Mouse (Mus musculus): ENCODE measurements around the gene Gm47995. TPM values are rescaled to one million over a fixed set of nuclear protein-coding genes. Genes with fewer than 3 reads are reported as not detected.

The Gm47995 gene
- total and polyA plus RNA-seq, 3 experiments, result not detected

DNA sequence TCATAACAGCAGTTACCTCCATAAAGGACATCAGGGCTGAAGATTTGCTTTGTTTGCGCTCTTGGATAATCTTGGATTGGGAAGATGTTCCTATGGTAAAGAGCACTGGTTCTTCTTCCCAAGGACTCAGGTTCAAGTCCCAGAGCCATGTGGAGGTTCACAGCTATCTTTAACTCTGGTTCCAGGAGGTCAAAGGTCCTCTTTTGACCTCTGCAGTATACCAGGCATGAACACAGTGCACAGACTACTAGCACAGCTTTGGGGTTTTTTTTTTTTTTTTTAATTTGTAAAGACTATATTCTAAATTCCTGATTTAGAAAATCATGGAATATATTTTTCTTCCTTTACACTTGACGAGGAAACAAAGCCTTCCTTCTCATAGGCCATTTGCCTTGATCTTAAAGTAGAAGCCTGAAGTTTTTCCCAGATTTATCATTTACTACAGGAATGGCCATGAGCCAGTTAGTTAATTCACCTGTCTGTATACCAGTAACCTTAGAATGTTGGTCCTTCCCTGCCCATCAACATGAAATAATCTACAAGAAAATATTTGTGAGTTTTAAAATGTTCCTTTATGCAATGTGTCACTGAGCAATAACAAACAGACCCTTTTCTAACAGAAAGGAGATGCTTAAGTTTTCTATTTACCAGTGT is 39.3 kb upstream of the Gm47995 start:
- dilution Hi-C loops (cut with MboI; ENCODE audit: extremely low pct_ligation_motif_present, extremely low pct_unique_long_range_greater_than_20kb, low sequenced_read_pairs) (no loop called here), in situ Hi-C loops (cut with MboI; ENCODE audit: low pct_ligation_motif_present, low pct_unique_long_range_greater_than_20kb, low sequenced_read_pairs) (no loop called here)
- H3K9me3 ChIP-seq (replicated peaks; ENCODE audit: low read length), result no peaks in the 10 kb centered on the region
- no peak for TF ChIP-seq ZMIZ1 (IDR thresholded peaks at IDR 0.05; ENCODE audit: low read depth, low read length)
- TF ChIP-seq ELF1 (IDR thresholded peaks at IDR 0.05; ENCODE audit: low read depth, low read length), result no peak
- TF ChIP-seq POLR2A (IDR thresholded peaks at IDR 0.05; ENCODE audit: low read depth, low read length), result no peak
- TF ChIP-seq SMC3 (IDR thresholded peaks at IDR 0.05; ENCODE audit: low read depth, low read length), result no peak
- TF ChIP-seq MXI1 (IDR thresholded peaks at IDR 0.05; ENCODE audit: low read depth, low read length), result no peak
- TF ChIP-seq EP300 (IDR thresholded peaks at IDR 0.05; ENCODE audit: low read length), result no peak
- TF ChIP-seq RCOR1 (conservative IDR thresholded peaks at IDR 0.05; ENCODE audit: low read depth, low read length), result no peak
- H3K27ac ChIP-seq (ENCODE audit: insufficient read depth, low read depth), result no peak overlapping the region
- no peak overlapping the region for H3K9ac ChIP-seq (ENCODE audit: insufficient read depth, low read depth)
- no peaks in the 10 kb centered on the region for H3K4me1 ChIP-seq (ENCODE audit: control insufficient read depth in 1 of 2, insufficient read depth in 2 of 2)
- H3K4me3 ChIP-seq (replicated peaks in 1 of 3; ENCODE audit: low read depth in 2 of 3, low read length in 2 of 3, poor library complexity in 1 of 3), result no peak overlapping the region
- no peak for DNase-seq (ENCODE audit: extremely low read depth)
- no peaks in the 10 kb centered on the region for H3K36me3 ChIP-seq (replicated peaks in 1 of 2; ENCODE audit: control insufficient read depth in 1 of 2, insufficient read depth in 1 of 2, low read length in 1 of 2)
- no peak overlapping the region for H3K4me2 ChIP-seq (ENCODE audit: insufficient read depth, low read depth, poor library complexity, severe bottlenecking)
- no peaks in the 10 kb centered on the region for H3K79me2 ChIP-seq (replicated peaks; ENCODE audit: control insufficient read depth, extremely low read depth, insufficient read depth, poor library complexity, severe bottlenecking)
- no peaks in the 10 kb centered on the region for H3K27me3 ChIP-seq (replicated peaks)

GRCm38 (mm10) chr1:151166031-151166430 is 32.2 kb upstream of the Gm47995 start:
- DNase-seq (ENCODE audit: extremely low read depth), result no peak

GRCm38 (mm10) chr1:151167297-151168047 is 30.8 kb upstream of the Gm47995 start:
- Histone ChIP-seq H3K27me3 (replicated peaks) (no peaks in the 10 kb centered on the region), H3K27ac (ENCODE audit: insufficient read depth, low read depth) (no peak overlapping the region), H3K4me3 (replicated peaks in 1 of 3; ENCODE audit: low read depth in 2 of 3, low read length in 2 of 3, poor library complexity in 1 of 3) (no peak overlapping the region), H3K9me3 (replicated peaks; ENCODE audit: low read length) (no peaks in the 10 kb centered on the region), H3K36me3 (replicated peaks in 1 of 2; ENCODE audit: control insufficient read depth in 1 of 2, insufficient read depth in 1 of 2, low read length in 1 of 2) (no peaks in the 10 kb centered on the region), H3K4me1 (ENCODE audit: control insufficient read depth in 1 of 2, insufficient read depth in 2 of 2) (no peaks in the 10 kb centered on the region; a peak in 2 of 4 replicates), H3K4me2 (ENCODE audit: insufficient read depth, low read depth, poor library complexity, severe bottlenecking) (no peak overlapping the region), H3K9ac (ENCODE audit: insufficient read depth, low read depth) (no peak overlapping the region), H3K79me2 (replicated peaks; ENCODE audit: control insufficient read depth, extremely low read depth, insufficient read depth, poor library complexity, severe bottlenecking) (no peaks in the 10 kb centered on the region)
- TF ChIP-seq HCFC1 (IDR thresholded peaks at IDR 0.05; ENCODE audit: low read depth, low read length), result no peak
- dilution Hi-C loops (cut with MboI; ENCODE audit: extremely low pct_ligation_motif_present, extremely low pct_unique_long_range_greater_than_20kb, low sequenced_read_pairs) (no loop called here), in situ Hi-C loops (cut with MboI; ENCODE audit: low pct_ligation_motif_present, low pct_unique_long_range_greater_than_20kb, low sequenced_read_pairs) (no loop called here)
- no peak for DNase-seq (ENCODE audit: extremely low read depth)

More at GRCm38 (mm10) chr1:151166031-151166430, 32.2 kb upstream of the Gm47995 start:
- H3K9ac ChIP-seq (ENCODE audit: insufficient read depth, low read depth), result no peak overlapping the region
- no peaks in the 10 kb centered on the region for H3K9me3 ChIP-seq (replicated peaks; ENCODE audit: low read length)
- H3K4me2 ChIP-seq (ENCODE audit: insufficient read depth, low read depth, poor library complexity, severe bottlenecking), result no peak overlapping the region
- no peak overlapping the region for H3K4me3 ChIP-seq (replicated peaks in 1 of 3; ENCODE audit: low read depth in 2 of 3, low read length in 2 of 3, poor library complexity in 1 of 3)
- TF ChIP-seq ZMIZ1 (IDR thresholded peaks at IDR 0.05; ENCODE audit: low read depth, low read length) (no peak), NRF1 (IDR thresholded peaks at IDR 0.05; ENCODE audit: low read depth, low read length) (no peak), POLR2AphosphoS2 (IDR thresholded peaks at IDR 0.05; ENCODE audit: low read depth, low read length) (no peak), ETS1 (conservative IDR thresholded peaks at IDR 0.05; ENCODE audit: low read depth, low read length) (no peak), ELF1 (IDR thresholded peaks at IDR 0.05; ENCODE audit: low read depth, low read length) (no peak), NELFE (IDR thresholded peaks at IDR 0.05; ENCODE audit: low read depth, low read length) (no peak), RAD21 (IDR thresholded peaks at IDR 0.05; ENCODE audit: low read depth, low read length) (no peak), TCF12 (IDR thresholded peaks at IDR 0.05; ENCODE audit: low read depth, low read length) (no peak), SMC3 (IDR thresholded peaks at IDR 0.05; ENCODE audit: low read depth, low read length) (no peak), E2F4 (IDR thresholded peaks at IDR 0.05; ENCODE audit: insufficient replicate concordance, low read depth, low read length) (no peak), RCOR1 (conservative IDR thresholded peaks at IDR 0.05; ENCODE audit: low read depth, low read length) (no peak)
- no peaks in the 10 kb centered on the region for H3K79me2 ChIP-seq (replicated peaks; ENCODE audit: control insufficient read depth, extremely low read depth, insufficient read depth, poor library complexity, severe bottlenecking)
- dilution Hi-C loops (cut with MboI; ENCODE audit: extremely low pct_ligation_motif_present, extremely low pct_unique_long_range_greater_than_20kb, low sequenced_read_pairs), result no loop called here
- no peak overlapping the region for H3K27ac ChIP-seq (ENCODE audit: insufficient read depth, low read depth)
- H3K4me1 ChIP-seq (ENCODE audit: control insufficient read depth in 1 of 2, insufficient read depth in 2 of 2), result no peaks in the 10 kb centered on the region; a peak in 2 of 4 replicates
- H3K27me3 ChIP-seq (replicated peaks), result no peaks in the 10 kb centered on the region
- in situ Hi-C loops (cut with MboI; ENCODE audit: low pct_ligation_motif_present, low pct_unique_long_range_greater_than_20kb, low sequenced_read_pairs), result no loop called here
- H3K36me3 ChIP-seq (replicated peaks in 1 of 2; ENCODE audit: control insufficient read depth in 1 of 2, insufficient read depth in 1 of 2, low read length in 1 of 2), result no peaks in the 10 kb centered on the region

All from CH12.LX (cell line).